ENCODE assay signal across 15 mouse cellular contexts in genomic region chr17:78086963-78087362, GRCm38 (mm10).
DNase-seq lines count a peak whose midpoint lies in the region; ATAC-seq and TF ChIP-seq lines count a peak whose summit lies in the region.
"Had no signal": no experiment of that assay in that cellular context is flagged by ENCODE, and none has a peak within 500 bp of the region (broad histone marks: within the 10 kb centered on the region; RNA-seq: fewer than 3 reads in every experiment).

No protein-coding gene starts in this region.

- no peak for TF ChIP-seq POLR2A in limb, embryonic 14.5 days (IDR thresholded peaks at IDR 0.05; ENCODE audit: borderline replicate concordance, extremely low read depth, insufficient read depth, insufficient read length)

- H3K4me1 ChIP-seq in limb, embryonic 14.5 days (ENCODE audit: control insufficient read depth, insufficient read depth, low read length): no peaks in the 10 kb centered on the region
- H3K4me1 ChIP-seq in limb, embryonic 10.5 days: no peaks in the 10 kb centered on the region
- H3K4me1 ChIP-seq: forebrain, embryonic 12.5 days; heart, embryonic 13.5 days; hindbrain, embryonic 12.5 days; lung, embryonic 15.5 days; megakaryocyte, embryonic 14.5 days had no signal

- H3K27me3 ChIP-seq in limb, embryonic 14.5 days (ENCODE audit: control insufficient read depth, insufficient read depth, low read length): no peaks in the 10 kb centered on the region
- H3K27me3 ChIP-seq in limb, embryonic 10.5 days (ENCODE audit: low read depth, poor library complexity, severe bottlenecking): no peaks in the 10 kb centered on the region
- H3K27me3 ChIP-seq: forebrain, embryonic 12.5 days; heart, embryonic 13.5 days; hindbrain, embryonic 12.5 days; lung, embryonic 15.5 days; megakaryocyte, embryonic 14.5 days had no signal

- H3K4me3 ChIP-seq in limb, embryonic 14.5 days (replicated peaks; ENCODE audit: low read length): no peak overlapping the region
- H3K4me3 ChIP-seq in limb, embryonic 10.5 days: no peak overlapping the region
- H3K4me3 ChIP-seq: forebrain, embryonic 12.5 days; heart, embryonic 13.5 days; hindbrain, embryonic 12.5 days; lung, embryonic 15.5 days; megakaryocyte, embryonic 14.5 days had no signal

- ATAC-seq in limb, embryonic 14.5 days (ENCODE audit: low FRiP score, low read depth): no peak
- peak; percentile 76 for ATAC-seq in megakaryocyte, adult 5-6 weeks (ENCODE audit: poor library complexity, severe bottlenecking)
- ATAC-seq: intestine, embryonic 16.5 days had no signal

- H3K9ac ChIP-seq in limb, embryonic 14.5 days (ENCODE audit: low read depth, low read length, severe bottlenecking): no peak overlapping the region
- H3K9ac ChIP-seq: forebrain, embryonic 12.5 days; heart, embryonic 13.5 days; hindbrain, embryonic 12.5 days; lung, embryonic 15.5 days had no signal

- 74% methylated on average over 8 of the region's 8 CpGs for WGBS in limb, embryonic 14.5 days
- 92% methylated on average over 8 of the region's 8 CpGs for WGBS in limb, embryonic 10.5 days

- DNase-seq in limb, embryonic 14.5 days (ENCODE audit: low spot score): peak; percentile 22
- no peak for DNase-seq in limb, embryonic 10.5 days (ENCODE audit: low spot score)
- peak; percentile 69 for DNase-seq in T-cell, adult 2 months (ENCODE audit: low spot score)
- peak; percentile 56 for DNase-seq in thymus, postnatal 14 days
- DNase-seq in gastrocnemius, postnatal 10 days: no peak
- DNase-seq in kidney, postnatal 10 days: no peak
- DNase-seq in adrenal gland, postnatal 14 days: no peak
- DNase-seq: adrenal gland, postnatal 36 days had no signal

- H3K9me3 ChIP-seq in limb, embryonic 14.5 days (ENCODE audit: control insufficient read depth, low read length): no peaks in the 10 kb centered on the region
- no peaks in the 10 kb centered on the region for H3K9me3 ChIP-seq in limb, embryonic 10.5 days (replicated peaks)
- H3K9me3 ChIP-seq: forebrain, embryonic 12.5 days; heart, embryonic 13.5 days; hindbrain, embryonic 12.5 days; lung, embryonic 15.5 days; megakaryocyte, embryonic 14.5 days had no signal

- no peaks in the 10 kb centered on the region for H3K36me3 ChIP-seq in limb, embryonic 14.5 days (ENCODE audit: control insufficient read depth, insufficient read depth, low read length)
- no peaks in the 10 kb centered on the region for H3K36me3 ChIP-seq in limb, embryonic 10.5 days
- H3K36me3 ChIP-seq: forebrain, embryonic 12.5 days; heart, embryonic 13.5 days; hindbrain, embryonic 12.5 days; lung, embryonic 15.5 days had no signal

- no peak overlapping the region for H3K4me2 ChIP-seq in limb, embryonic 14.5 days (replicated peaks; ENCODE audit: low read depth, low read length, severe bottlenecking)
- H3K4me2 ChIP-seq: forebrain, embryonic 12.5 days; heart, embryonic 13.5 days; hindbrain, embryonic 12.5 days; lung, embryonic 15.5 days had no signal

- no peak overlapping the region for H3K27ac ChIP-seq in limb, embryonic 14.5 days (replicated peaks; ENCODE audit: low read depth, low read length)
- H3K27ac ChIP-seq in limb, embryonic 10.5 days: no peak overlapping the region
- H3K27ac ChIP-seq: forebrain, embryonic 12.5 days; heart, embryonic 13.5 days; hindbrain, embryonic 12.5 days; lung, embryonic 15.5 days had no signal

Comparison
In these comparisons a context has a peak if more than half of its experiments do, and no peak if none do; other contexts are left out.
1. DNase-seq: peak in limb, embryonic 14.5 days (single experiment), T-cell, adult 2 months (single experiment) and thymus, postnatal 14 days (single experiment); none in limb, embryonic 10.5 days (single experiment), gastrocnemius, postnatal 10 days (single experiment), kidney, postnatal 10 days (single experiment) and adrenal gland, postnatal 14 days (single experiment).